Mouse (Mus musculus): ENCODE measurements around the gene Phactr1. TPM values are rescaled to one million over a fixed set of nuclear protein-coding genes. Genes with fewer than 3 reads are reported as not detected.

Gene Phactr1
- total RNA-seq, 2 experiments from 2014 or later: 12.9 to 13.9 TPM

GRCm38 (mm10) chr13:43187736-43188135 is 507.3 kb downstream of the Phactr1 start:
- no peak for DNase-seq
